Mouse (Mus musculus) heart, embryonic 15.5 days (tissue): ENCODE data around the gene Flnc. TPM values are rescaled to one million over a fixed set of nuclear protein-coding genes. Genes with fewer than 3 reads are reported as not detected.
"Not testable (repeated sequence)": the region's sequence is repeated elsewhere in the genome, so short reads cannot be mapped to it uniquely, and the experiment has no call there.

Source experiments
- ATAC-seq: fragments of 200-750 bp; cut with Nextera tagmentation; replicated peaks from 2 replicates; pipeline ENCODE4 v1.8.0; 2017; ENCODE audit warnings: low read depth, moderate TSS enrichment; ENCODE audit not compliant: insufficient number of reproducible peaks, insufficient read depth, low FRiP score
- H3K27ac ChIP-seq: fragments of 300-500 bp; sonication (generic); 2 replicates; pipeline ENCODE4 v1.5.1; 2015; ENCODE audit warnings: mild to moderate bottlenecking, inconsistent platforms
- H3K27me3 ChIP-seq: fragments of 300-500 bp; sonication (generic); 2 replicates; pipeline ENCODE4 v1.6.1; 2015; ENCODE audit warnings: inconsistent platforms
- H3K36me3 ChIP-seq: fragments of 300-500 bp; sonication (generic); 2 replicates; pipeline ENCODE4 v1.6.1; 2015; ENCODE audit warnings: mild to moderate bottlenecking, inconsistent platforms
- H3K4me1 ChIP-seq: fragments of 300-500 bp; sonication (generic); replicated peaks from 2 replicates; pipeline ENCODE4 v1.6.1; 2015; ENCODE audit warnings: inconsistent platforms
- H3K4me2 ChIP-seq: fragments of 300-500 bp; sonication (generic); 2 replicates; pipeline ENCODE4 v1.6.1; 2015; ENCODE audit warnings: inconsistent platforms, mild to moderate bottlenecking, moderate library complexity
- H3K4me3 ChIP-seq: fragments of 300-500 bp; sonication (generic); 2 replicates; pipeline ENCODE4 v1.5.1; 2015; ENCODE audit warnings: mild to moderate bottlenecking, inconsistent platforms
- H3K9ac ChIP-seq: fragments of 300-500 bp; sonication (generic); 2 replicates; pipeline ENCODE4 v1.6.1; 2015; ENCODE audit warnings: mild to moderate bottlenecking, inconsistent platforms
- H3K9me3 ChIP-seq: fragments of 300-500 bp; sonication (generic); replicated peaks from 2 replicates; pipeline ENCODE4 v1.6.1; 2016; ENCODE audit warnings: inconsistent platforms
- WGBS: fragments of 180-500 bp; shearing (Covaris S2); methylation state at CpG from one replicate; pipeline ENCODE4 v1.1.7; 2015; ENCODE audit warnings: mixed read lengths; 5-methylcytosine and 5-hydroxymethylcytosine counted together
- polyA plus RNA-seq: library from polyadenylated mRNA; unstranded; fragments of >200 nt; fragmentation: Nextera tagmentation; extraction: Ambion mirVana; gene quantifications from 2 replicates; pipeline ENCODE4 v1.2.1, GENCODE M21; 2015

Flnc gene
- polyA plus RNA-seq: 39.1 and 43.9 TPM in 2 replicates

DNA sequence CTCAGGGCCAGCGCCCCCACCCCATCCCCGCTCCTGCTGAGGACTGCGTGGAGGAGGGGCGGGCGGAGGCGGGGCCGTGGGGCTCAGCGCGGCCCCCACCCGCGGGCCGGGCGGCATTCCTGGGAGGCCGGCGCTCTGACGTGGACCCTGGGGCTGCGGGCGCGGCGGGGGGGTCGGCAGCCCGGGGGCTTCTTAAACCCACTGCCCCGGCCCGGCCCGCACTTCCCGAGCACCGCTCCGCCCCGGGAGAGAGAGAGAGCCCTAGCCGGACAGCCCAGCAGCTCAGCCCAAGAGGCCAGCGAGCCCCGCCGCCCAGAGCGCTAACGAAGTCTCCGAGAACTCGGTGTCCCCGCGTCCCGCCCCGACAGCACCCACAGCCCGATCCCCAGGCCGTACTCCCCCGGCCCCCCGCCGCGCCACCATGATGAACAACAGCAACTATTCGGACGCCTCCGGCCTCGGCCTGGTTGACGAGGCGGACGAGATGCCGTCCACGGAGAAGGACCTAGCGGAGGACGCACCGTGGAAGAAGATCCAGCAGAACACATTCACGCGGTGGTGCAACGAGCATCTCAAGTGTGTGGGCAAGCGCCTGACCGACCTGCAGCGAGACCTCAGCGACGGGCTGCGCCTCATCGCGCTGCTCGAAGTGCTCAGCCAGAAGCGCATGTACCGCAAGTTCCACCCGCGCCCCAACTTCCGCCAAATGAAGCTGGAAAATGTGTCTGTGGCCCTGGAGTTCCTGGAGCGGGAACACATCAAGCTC lies at the start of gene Flnc:
Gene Flnc (plus strand): TSS at position 219 of the 766 bp plus-strand sequence.
- under 1% methylated on average over 67 of the region's 77 CpGs for WGBS
- peaks cover 58% of the 10 kb centered on the region for H3K4me1 ChIP-seq

DNA sequence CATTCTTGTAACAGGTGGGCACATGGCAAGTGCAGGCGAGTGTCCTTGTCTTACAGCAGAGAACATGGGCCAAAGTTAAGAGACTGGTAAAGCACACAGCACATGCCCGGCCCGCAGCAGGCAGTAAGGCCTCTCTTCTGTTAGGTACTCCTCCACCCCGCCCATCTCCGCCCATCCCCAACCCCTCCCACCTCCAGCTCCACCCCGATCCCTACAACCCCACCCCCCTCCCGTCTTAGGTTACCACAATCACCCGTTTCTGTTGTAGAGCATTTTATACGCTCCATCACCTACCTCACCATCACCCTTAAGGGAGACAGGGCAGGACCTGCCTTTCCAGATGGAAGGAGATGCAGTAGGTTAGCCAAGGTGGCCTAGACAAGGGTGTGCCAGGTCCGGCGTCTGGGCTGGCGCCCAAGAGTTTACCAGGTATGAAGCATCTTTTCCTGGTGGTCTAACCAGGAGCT lies 45.0 kb upstream of the Flnc start, which contains the start of gene Opn1sw:
Gene Opn1sw (minus strand): TSS at position 417 of the 467 bp plus-strand sequence.
- peaks cover 30% of the 10 kb centered on the region for H3K4me1 ChIP-seq
- peak within 1 kb of the TSS; percentile 76 for H3K27ac ChIP-seq
- H3K36me3 ChIP-seq: no peaks in the 10 kb centered on the region
- peak within 1 kb of the TSS; percentile 59 for H3K4me2 ChIP-seq
- no peaks in the 10 kb centered on the region; the same call in 1 of the 2 replicates for H3K27me3 ChIP-seq
- WGBS: 5% methylated on average over 12 of the region's 12 CpGs
- H3K4me3 ChIP-seq: peak within 1 kb of the TSS; percentile 44
- ATAC-seq: peak; percentile 66
- H3K9me3 ChIP-seq: no peaks in the 10 kb centered on the region
- peak within 1 kb of the TSS; percentile 28; the same call in 1 of the 2 replicates for H3K9ac ChIP-seq

More for the DNA sequence above, at the start of gene Flnc:
- Histone ChIP-seq H3K27ac (peak within 1 kb of the TSS; percentile 98), H3K9ac (peak within 1 kb of the TSS; percentile 88), H3K27me3 (no peaks in the 10 kb centered on the region), H3K9me3 (no peaks in the 10 kb centered on the region), H3K4me3 (peak within 1 kb of the TSS; percentile 74), H3K4me2 (peak within 1 kb of the TSS; percentile 74), H3K36me3 (peaks cover 10% of the 10 kb centered on the region)
- ATAC-seq: peak; percentile 28

DNA sequence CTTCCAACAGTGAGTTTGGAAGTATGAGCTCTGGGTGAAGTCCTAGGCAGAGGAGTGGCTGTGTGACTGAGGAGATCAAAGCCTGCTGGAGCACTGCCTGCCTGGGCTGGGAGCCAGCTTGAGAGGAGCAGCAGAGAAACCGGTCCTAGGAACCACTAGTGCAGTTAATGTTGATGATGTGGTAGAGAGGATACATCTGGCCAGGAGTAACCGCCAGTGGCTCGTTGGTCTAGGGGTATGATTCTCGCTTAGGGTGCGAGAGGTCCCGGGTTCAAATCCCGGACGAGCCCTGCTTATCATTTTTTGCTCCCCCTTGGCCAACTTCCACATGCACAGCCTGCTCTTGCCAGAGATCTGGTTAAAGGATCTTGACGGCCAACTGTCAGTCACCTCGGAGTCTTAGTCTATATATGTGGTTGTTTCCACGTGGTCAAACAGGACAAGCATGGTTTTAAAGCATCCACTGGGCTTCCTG lies 44.4 kb upstream of the Flnc start:
- Histone ChIP-seq H3K9ac (no peak overlapping the region), H3K27ac (peak overlapping the region; percentile 76), H3K4me1 (peaks cover 30% of the 10 kb centered on the region), H3K4me2 (peak overlapping the region; percentile 59), H3K9me3 (no peaks in the 10 kb centered on the region), H3K36me3 (no peaks in the 10 kb centered on the region), H3K4me3 (peak overlapping the region; percentile 44), H3K27me3 (no peaks in the 10 kb centered on the region; the same call in 1 of the 2 replicates)
- WGBS: 3% methylated on average over 11 of the region's 11 CpGs
- peak; percentile 89 for ATAC-seq

DNA sequence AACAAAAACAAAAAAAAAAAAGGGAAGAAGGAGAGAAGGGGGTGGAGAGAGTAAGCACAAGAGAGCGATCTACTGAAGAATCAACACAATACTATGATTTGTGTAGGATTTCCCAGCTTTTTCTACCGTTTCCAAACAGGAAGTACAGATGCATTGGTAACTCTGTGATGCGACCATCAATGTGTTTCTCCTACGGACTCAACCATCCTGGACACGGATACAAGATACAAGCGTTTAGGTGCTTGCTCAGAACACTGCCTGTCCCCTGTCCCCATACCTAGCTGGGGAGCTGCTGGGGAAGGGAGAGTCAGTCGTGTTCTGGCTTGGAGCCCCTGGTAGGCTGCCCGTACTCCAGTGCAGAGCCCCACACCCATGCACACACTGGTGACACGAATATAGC lies 43.6 kb upstream of the Flnc start:
- 49% methylated on average over 9 of the region's 9 CpGs for WGBS
- H3K27me3 ChIP-seq: no peaks in the 10 kb centered on the region; the same call in 1 of the 2 replicates
- no peaks in the 10 kb centered on the region for H3K36me3 ChIP-seq
- no peak overlapping the region for H3K27ac ChIP-seq
- no peak overlapping the region for H3K4me3 ChIP-seq
- no peak for ATAC-seq
- no peak overlapping the region for H3K9ac ChIP-seq
- 0 out of 2 replicates have a peak overlapping the region, but pooled peaks have one; percentile 13 for H3K4me2 ChIP-seq
- H3K9me3 ChIP-seq: no peaks in the 10 kb centered on the region
- peaks cover 26% of the 10 kb centered on the region for H3K4me1 ChIP-seq

DNA sequence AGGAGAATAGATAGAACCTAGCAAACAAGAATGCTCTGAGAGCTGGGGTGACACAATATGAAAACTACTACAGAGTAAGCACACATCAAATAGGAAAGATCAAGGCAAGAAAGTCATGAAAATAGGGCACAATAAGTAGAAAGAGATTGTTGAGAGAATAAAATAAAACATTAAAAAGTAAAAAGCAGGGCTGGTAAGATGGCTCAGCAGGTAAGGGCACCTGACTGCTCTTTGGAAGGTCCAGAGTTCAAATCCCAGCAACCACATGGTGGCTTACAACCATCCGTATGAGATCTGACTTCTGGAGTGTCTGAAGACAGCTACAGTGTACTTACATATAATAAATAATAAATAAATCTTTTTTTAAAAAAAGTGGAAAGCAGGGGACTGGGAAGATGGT lies 42.6 kb upstream of the Flnc start:
- WGBS: 83% methylated on average over 1 of the region's 1 CpGs
- not testable (repeated sequence) for H3K4me2 ChIP-seq, H3K9ac ChIP-seq, H3K27ac ChIP-seq, ATAC-seq, H3K4me3 ChIP-seq, H3K36me3 ChIP-seq, H3K9me3 ChIP-seq, H3K27me3 ChIP-seq
- H3K4me1 ChIP-seq: peaks cover 28% of the 10 kb centered on the region

DNA sequence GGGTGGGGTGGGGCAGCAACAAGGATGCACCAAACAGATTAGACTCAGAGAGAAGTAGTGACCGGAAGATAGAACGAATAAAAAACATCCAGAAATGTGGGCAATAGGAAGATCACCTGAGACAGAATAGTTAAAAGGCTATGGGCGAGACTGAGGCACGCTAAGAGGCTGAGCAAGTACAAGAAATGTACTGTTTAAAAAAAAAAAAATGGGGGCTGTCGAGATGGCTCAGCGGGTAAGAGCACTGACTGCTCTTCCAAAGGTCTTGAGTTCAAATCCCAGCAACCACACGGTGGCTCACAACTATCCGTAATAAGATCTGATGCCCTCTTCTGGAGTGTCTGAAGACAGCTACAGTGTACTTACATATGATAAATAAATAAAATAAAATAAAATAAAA lies 41.8 kb upstream of the Flnc start:
- ATAC-seq, H3K9ac ChIP-seq, H3K27me3 ChIP-seq, H3K36me3 ChIP-seq, H3K4me3 ChIP-seq, H3K27ac ChIP-seq, H3K4me2 ChIP-seq, H3K9me3 ChIP-seq: not testable (repeated sequence)
- WGBS: 69% methylated on average over 8 of the region's 8 CpGs
- H3K4me1 ChIP-seq: peaks cover 33% of the 10 kb centered on the region

DNA sequence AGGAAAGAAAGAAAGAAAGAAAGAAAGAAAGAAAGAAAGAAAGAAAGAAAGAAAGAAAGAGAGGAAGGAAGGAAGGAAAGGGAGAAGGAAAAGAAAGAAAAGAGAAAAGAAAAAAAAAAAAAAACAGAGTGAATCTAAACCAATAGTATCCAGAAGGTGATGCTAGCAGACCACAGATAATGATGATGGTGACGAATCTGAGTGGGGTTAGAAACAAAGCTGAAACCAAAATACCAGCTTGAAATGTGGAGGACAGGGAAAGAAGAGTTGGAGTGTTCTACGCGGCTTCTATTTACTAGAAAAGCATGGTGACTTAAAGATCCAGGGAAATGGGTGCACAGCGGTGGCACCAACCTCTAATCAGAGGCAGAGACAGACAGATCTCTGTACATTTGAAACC lies 41.3 kb upstream of the Flnc start:
- Histone ChIP-seq H3K9me3 (no peaks in the 10 kb centered on the region), H3K36me3 (no peaks in the 10 kb centered on the region), H3K27ac (no peak overlapping the region), H3K4me1 (peaks cover 36% of the 10 kb centered on the region), H3K9ac (no peak overlapping the region), H3K27me3 (no peaks in the 10 kb centered on the region; the same call in 1 of the 2 replicates), H3K4me3 (no peak overlapping the region), H3K4me2 (no peak overlapping the region)
- 61% methylated on average over 4 of the region's 4 CpGs for WGBS
- ATAC-seq: no peak

DNA sequence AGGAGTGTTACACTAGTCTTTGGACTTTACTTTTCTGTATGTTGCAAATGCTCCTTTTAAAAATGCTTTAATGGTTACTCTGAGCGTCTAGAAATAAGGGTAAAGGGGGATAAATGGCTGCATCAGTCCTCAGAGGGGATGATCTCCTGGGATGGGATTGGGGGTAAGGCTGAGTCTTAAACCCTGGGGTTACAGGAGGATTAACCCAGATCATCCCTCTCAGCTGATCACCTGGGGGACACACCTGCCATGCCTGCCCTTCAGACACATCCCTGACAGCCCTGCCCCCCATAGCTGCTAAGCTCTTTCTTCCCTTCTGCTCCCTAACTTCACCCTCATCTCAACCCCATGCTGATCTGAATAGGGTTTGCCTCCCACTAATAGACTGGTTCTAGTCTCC lies 38.8 kb upstream of the Flnc start:
- ATAC-seq: no peak
- H3K36me3 ChIP-seq: no peaks in the 10 kb centered on the region
- H3K9ac ChIP-seq: no peak overlapping the region
- H3K4me3 ChIP-seq: no peak overlapping the region
- no peak overlapping the region for H3K27ac ChIP-seq
- no peaks in the 10 kb centered on the region; the same call in 1 of the 2 replicates for H3K27me3 ChIP-seq
- H3K4me1 ChIP-seq: peaks cover 28% of the 10 kb centered on the region
- WGBS: 65% methylated on average over 1 of the region's 1 CpGs
- no peaks in the 10 kb centered on the region for H3K9me3 ChIP-seq
- H3K4me2 ChIP-seq: no peak overlapping the region

DNA sequence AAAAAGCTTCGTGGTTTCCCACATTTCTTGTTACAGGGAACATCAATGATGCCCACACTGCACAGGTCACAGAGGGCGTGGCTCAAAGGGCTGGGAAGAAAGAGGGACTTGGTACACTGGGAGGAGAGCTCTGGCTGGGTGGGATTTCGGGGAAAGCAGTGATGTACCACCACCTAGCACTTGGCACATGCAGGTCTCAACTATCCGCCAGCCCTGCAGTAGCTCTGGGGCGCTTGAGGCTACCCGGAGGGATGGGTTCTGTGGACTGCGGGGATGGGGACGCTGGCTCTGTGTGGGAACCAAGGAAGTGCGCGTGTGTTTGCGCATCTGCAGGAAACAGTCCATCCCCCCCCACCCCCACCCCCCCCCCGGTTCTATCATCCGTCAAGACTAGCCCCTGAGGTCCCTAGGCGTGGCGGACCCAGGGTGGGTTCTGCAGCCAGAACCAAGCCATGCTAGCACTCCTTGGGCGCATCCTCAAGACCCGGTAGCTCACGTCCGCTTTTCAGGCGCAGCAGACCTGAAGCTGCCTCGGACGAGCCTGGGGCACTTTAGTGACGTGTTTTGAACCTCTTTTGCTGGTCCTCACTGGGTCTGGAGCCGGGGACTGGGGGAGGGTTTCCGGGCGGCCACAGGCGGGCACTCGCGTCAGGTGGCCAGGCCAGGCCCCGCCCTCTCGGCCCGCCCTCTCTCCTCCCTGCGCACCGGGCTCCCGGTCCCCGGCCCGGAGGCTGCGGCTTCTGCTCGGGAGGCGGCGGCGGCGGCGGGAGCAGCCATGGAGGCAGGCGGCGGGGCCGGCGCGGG lies 36.9 kb upstream of the Flnc start, which contains the start of gene Ccdc136:
Gene Ccdc136 (plus strand): TSS at position 400 of the 804 bp plus-strand sequence.
- H3K9ac ChIP-seq: peak within 1 kb of the TSS; percentile 75
- H3K9me3 ChIP-seq: no peaks in the 10 kb centered on the region
- no peaks in the 10 kb centered on the region for H3K36me3 ChIP-seq
- peak within 1 kb of the TSS; percentile 81 for H3K4me3 ChIP-seq
- H3K4me2 ChIP-seq: peak within 1 kb of the TSS; percentile 94
- H3K27me3 ChIP-seq: no peaks in the 10 kb centered on the region; the same call in 1 of the 2 replicates
- H3K27ac ChIP-seq: peak within 1 kb of the TSS; percentile 83
- H3K4me1 ChIP-seq: peaks cover 24% of the 10 kb centered on the region
- under 1% methylated on average over 39 of the region's 49 CpGs for WGBS
- ATAC-seq: peak; percentile 88

DNA sequence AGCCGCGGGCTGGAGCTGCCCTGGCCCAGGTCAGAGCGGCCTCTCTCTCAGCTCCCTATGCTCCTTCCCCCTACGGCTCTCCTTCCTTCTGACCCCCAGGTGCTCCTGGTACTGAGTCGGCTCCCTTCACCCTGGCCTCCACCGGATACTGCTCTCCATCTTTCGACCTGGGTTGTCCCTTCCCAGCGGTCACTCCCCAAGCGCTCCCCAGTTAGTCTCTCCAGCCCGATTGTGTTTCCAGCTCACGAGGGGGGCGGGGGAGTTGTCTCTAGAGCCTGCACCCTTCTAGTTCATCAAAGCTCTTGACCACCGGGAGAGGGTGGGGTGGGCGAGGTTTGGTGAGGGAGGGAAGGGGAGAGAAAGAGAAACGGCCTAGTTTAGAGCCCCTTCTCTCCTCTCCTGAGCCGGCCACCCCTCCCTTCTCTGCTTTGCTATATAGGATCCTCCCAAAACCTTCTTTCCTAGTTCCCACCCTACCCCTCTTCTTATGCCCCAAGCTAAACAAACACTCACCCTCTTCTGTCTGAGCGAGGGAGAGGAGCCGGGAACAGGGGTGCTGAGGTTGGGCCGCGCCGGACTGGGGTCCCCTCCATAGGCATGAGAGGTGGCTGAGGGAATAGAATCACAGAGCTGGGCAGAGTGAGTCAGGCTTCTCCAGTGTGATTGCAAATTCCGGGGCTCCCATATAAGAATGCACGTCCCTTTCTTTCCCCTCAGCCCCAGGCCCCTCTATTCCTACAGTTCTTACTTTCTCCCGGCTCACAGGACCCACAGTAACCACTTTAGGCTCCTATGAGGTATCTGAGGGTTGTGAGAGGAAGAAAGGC lies 36.1 kb upstream of the Flnc start:
- H3K4me3 ChIP-seq: peak overlapping the region; percentile 81
- WGBS: 4% methylated on average over 23 of the region's 24 CpGs
- H3K27ac ChIP-seq: peak overlapping the region; percentile 83
- H3K27me3 ChIP-seq: no peaks in the 10 kb centered on the region; the same call in 1 of the 2 replicates
- peaks cover 24% of the 10 kb centered on the region for H3K4me1 ChIP-seq
- ATAC-seq: peak; percentile 45
- peak overlapping the region; percentile 75 for H3K9ac ChIP-seq
- no peaks in the 10 kb centered on the region for H3K36me3 ChIP-seq
- H3K4me2 ChIP-seq: peak overlapping the region; percentile 94
- no peaks in the 10 kb centered on the region for H3K9me3 ChIP-seq
